Mouse (Mus musculus): ENCODE measurements around the gene Cend1.
"Not testable (repeated sequence)": the region's sequence is repeated elsewhere in the genome, so short reads cannot be mapped to it uniquely, and the experiment has no call there.

- TF ChIP-seq CTCF, EP300 (IDR thresholded peaks at IDR 0.05; ENCODE audit: low read depth): not testable (repeated sequence)
Measured at GRCm38 (mm10) chr7:141407670-141408069, 21.6 kb downstream of the Cend1 start.
